Mouse (Mus musculus): Measurements from ENCODE around the gene Bbof1. TPM values are rescaled to one million over a fixed set of nuclear protein-coding genes. Genes with fewer than 3 reads are reported as not detected.

Bbof1 gene
- polyA plus RNA-seq, 1 experiment from 2014 or later = 1.9 TPM

- no peak overlapping the region for H3K4me2 ChIP-seq (replicated peaks; ENCODE audit: low read depth, low read length)
- H3K27ac ChIP-seq (ENCODE audit: low read depth, low read length) = no peak overlapping the region
- ATAC-seq (ENCODE audit: low FRiP score, low TSS enrichment) = no peak
- H3K4me3 ChIP-seq (ENCODE audit: low read length) = no peak overlapping the region
- no peaks in the 10 kb centered on the region for H3K27me3 ChIP-seq (ENCODE audit: control insufficient read depth, insufficient read depth, low read length)
- H3K9me3 ChIP-seq (ENCODE audit: control insufficient read depth, low read length) = no peaks in the 10 kb centered on the region
- WGBS = 84% methylated on average over 6 of the region's 6 CpGs
- H3K9ac ChIP-seq (ENCODE audit: low read depth, low read length) = no peak overlapping the region
- 0 out of 2 replicates have a peak, but pooled peaks cover 3% of the 10 kb centered on the region for H3K4me1 ChIP-seq (ENCODE audit: control insufficient read depth, insufficient read depth, low read length)
- H3K36me3 ChIP-seq (ENCODE audit: control insufficient read depth, insufficient read depth, low read length) = no peaks in the 10 kb centered on the region
Observed at GRCm38 (mm10) chr12:84448181-84448580, 39.3 kb downstream of the Bbof1 start.

GRCm38 (mm10) chr12:84449887-84450286 is 41.0 kb downstream of the Bbof1 start:
- 50% methylated on average over 10 of the region's 10 CpGs for WGBS
- Histone ChIP-seq H3K4me2 (replicated peaks; ENCODE audit: low read depth, low read length) (peak overlapping the region; percentile 70), H3K9ac (ENCODE audit: low read depth, low read length) (no peak overlapping the region; the same call in 1 of the 2 replicates), H3K27ac (ENCODE audit: low read depth, low read length) (no peak overlapping the region), H3K36me3 (ENCODE audit: control insufficient read depth, insufficient read depth, low read length) (no peaks in the 10 kb centered on the region), H3K4me1 (ENCODE audit: control insufficient read depth, insufficient read depth, low read length) (0 out of 2 replicates have a peak, but pooled peaks cover 3% of the 10 kb centered on the region), H3K27me3 (ENCODE audit: control insufficient read depth, insufficient read depth, low read length) (no peaks in the 10 kb centered on the region), H3K4me3 (ENCODE audit: low read length) (peak overlapping the region; percentile 65; the same call in 1 of the 2 replicates), H3K9me3 (ENCODE audit: control insufficient read depth, low read length) (no peaks in the 10 kb centered on the region)
- no peak for ATAC-seq (ENCODE audit: low FRiP score, low TSS enrichment)

- peak; percentile 5 for ATAC-seq (ENCODE audit: low FRiP score, low TSS enrichment)
Observed at GRCm38 (mm10) chr12:84450351-84450717, 41.5 kb downstream of the Bbof1 start.

GRCm38 (mm10) chr12:84450718-84451646 is 42.1 kb downstream of the Bbof1 start, which contains the start of the genes Aldh6a1 and Lin52:
Aldh6a1 (minus strand) TSS chr12:84451004.
Lin52 (plus strand) TSS chr12:84451422.
- H3K36me3 ChIP-seq (ENCODE audit: control insufficient read depth, insufficient read depth, low read length) = no peaks in the 10 kb centered on the region
- peak within 1 kb of the TSS; percentile 71 for H3K4me2 ChIP-seq (replicated peaks; ENCODE audit: low read depth, low read length)
- H3K4me1 ChIP-seq (ENCODE audit: control insufficient read depth, insufficient read depth, low read length) = 0 out of 2 replicates have a peak, but pooled peaks cover 3% of the 10 kb centered on the region
- no peaks in the 10 kb centered on the region for H3K9me3 ChIP-seq (ENCODE audit: control insufficient read depth, low read length)
- under 1% methylated on average over 49 of the region's 49 CpGs for WGBS
- peak within 1 kb of the TSS; percentile 33 for H3K27ac ChIP-seq (ENCODE audit: low read depth, low read length)
- H3K27me3 ChIP-seq (ENCODE audit: control insufficient read depth, insufficient read depth, low read length) = no peaks in the 10 kb centered on the region
- peak; percentile 99 for ATAC-seq (ENCODE audit: low FRiP score, low TSS enrichment)
- H3K9ac ChIP-seq (ENCODE audit: low read depth, low read length) = peak within 1 kb of the TSS; percentile 67
- peak within 1 kb of the TSS; percentile 65 for H3K4me3 ChIP-seq (ENCODE audit: low read length)

More at GRCm38 (mm10) chr12:84450351-84450717, 41.5 kb downstream of the Bbof1 start:
- H3K27me3 ChIP-seq (ENCODE audit: control insufficient read depth, insufficient read depth, low read length) = no peaks in the 10 kb centered on the region
- no peaks in the 10 kb centered on the region for H3K36me3 ChIP-seq (ENCODE audit: control insufficient read depth, insufficient read depth, low read length)
- H3K4me2 ChIP-seq (replicated peaks; ENCODE audit: low read depth, low read length) = peak overlapping the region; percentile 70
- no peaks in the 10 kb centered on the region for H3K9me3 ChIP-seq (ENCODE audit: control insufficient read depth, low read length)
- WGBS = 1% methylated on average over 6 of the region's 6 CpGs
- peak overlapping the region; percentile 65 for H3K4me3 ChIP-seq (ENCODE audit: low read length)
- peak overlapping the region; percentile 67 for H3K9ac ChIP-seq (ENCODE audit: low read depth, low read length)
- 0 out of 2 replicates have a peak, but pooled peaks cover 3% of the 10 kb centered on the region for H3K4me1 ChIP-seq (ENCODE audit: control insufficient read depth, insufficient read depth, low read length)
- H3K27ac ChIP-seq (ENCODE audit: low read depth, low read length) = peak overlapping the region; percentile 33

GRCm38 (mm10) chr12:84451801-84452200 is 42.9 kb downstream of the Bbof1 start:
- no peak for ATAC-seq (ENCODE audit: low FRiP score, low TSS enrichment)
- Histone ChIP-seq H3K4me2 (replicated peaks; ENCODE audit: low read depth, low read length) (peak overlapping the region; percentile 71), H3K9me3 (ENCODE audit: control insufficient read depth, low read length) (no peaks in the 10 kb centered on the region), H3K9ac (ENCODE audit: low read depth, low read length) (peak overlapping the region; percentile 53), H3K27me3 (ENCODE audit: control insufficient read depth, insufficient read depth, low read length) (no peaks in the 10 kb centered on the region), H3K27ac (ENCODE audit: low read depth, low read length) (0 out of 2 replicates have a peak overlapping the region, but pooled peaks have one; percentile 9), H3K36me3 (ENCODE audit: control insufficient read depth, insufficient read depth, low read length) (peaks cover under 1% of the 10 kb centered on the region), H3K4me1 (ENCODE audit: control insufficient read depth, insufficient read depth, low read length) (0 out of 2 replicates have a peak, but pooled peaks cover 3% of the 10 kb centered on the region), H3K4me3 (ENCODE audit: low read length) (peak overlapping the region; percentile 65)
- WGBS = under 1% methylated on average over 11 of the region's 11 CpGs

GRCm38 (mm10) chr12:84456911-84457310 is 48.0 kb downstream of the Bbof1 start:
- no peak overlapping the region for H3K4me3 ChIP-seq (ENCODE audit: low read length)
- ATAC-seq (ENCODE audit: low FRiP score, low TSS enrichment) = no peak
- H3K4me2 ChIP-seq (replicated peaks; ENCODE audit: low read depth, low read length) = no peak overlapping the region
- H3K9ac ChIP-seq (ENCODE audit: low read depth, low read length) = no peak overlapping the region
- H3K4me1 ChIP-seq (ENCODE audit: control insufficient read depth, insufficient read depth, low read length) = 0 out of 2 replicates have a peak, but pooled peaks cover 3% of the 10 kb centered on the region
- no peaks in the 10 kb centered on the region for H3K9me3 ChIP-seq (ENCODE audit: control insufficient read depth, low read length)
- H3K27ac ChIP-seq (ENCODE audit: low read depth, low read length) = no peak overlapping the region
- 91% methylated on average over 3 of the region's 3 CpGs for WGBS
- no peaks in the 10 kb centered on the region for H3K27me3 ChIP-seq (ENCODE audit: control insufficient read depth, insufficient read depth, low read length)
- H3K36me3 ChIP-seq (ENCODE audit: control insufficient read depth, insufficient read depth, low read length) = peaks cover 32% of the 10 kb centered on the region

GRCm38 (mm10) chr12:84459845-84460244 is 51.0 kb downstream of the Bbof1 start:
- Histone ChIP-seq H3K27ac (ENCODE audit: low read depth, low read length) (no peak overlapping the region), H3K27me3 (ENCODE audit: control insufficient read depth, insufficient read depth, low read length) (no peaks in the 10 kb centered on the region), H3K4me3 (ENCODE audit: low read length) (no peak overlapping the region), H3K4me2 (replicated peaks; ENCODE audit: low read depth, low read length) (no peak overlapping the region), H3K9me3 (ENCODE audit: control insufficient read depth, low read length) (no peaks in the 10 kb centered on the region), H3K36me3 (ENCODE audit: control insufficient read depth, insufficient read depth, low read length) (peaks cover 59% of the 10 kb centered on the region), H3K4me1 (ENCODE audit: control insufficient read depth, insufficient read depth, low read length) (no peaks in the 10 kb centered on the region), H3K9ac (ENCODE audit: low read depth, low read length) (no peak overlapping the region)
- no peak for ATAC-seq (ENCODE audit: low FRiP score, low TSS enrichment)
- WGBS = 66% methylated on average over 1 of the region's 1 CpGs

- peaks cover 60% of the 10 kb centered on the region for H3K36me3 ChIP-seq (ENCODE audit: control insufficient read depth, insufficient read depth, low read length)
- 88% methylated on average over 5 of the region's 5 CpGs for WGBS
Observed at GRCm38 (mm10) chr12:84461416-84461815, 52.5 kb downstream of the Bbof1 start.

GRCm38 (mm10) chr12:84462856-84463255 is 54.0 kb downstream of the Bbof1 start:
- H3K36me3 ChIP-seq (ENCODE audit: control insufficient read depth, insufficient read depth, low read length) = peaks cover 54% of the 10 kb centered on the region
- H3K27me3 ChIP-seq (ENCODE audit: control insufficient read depth, insufficient read depth, low read length) = no peaks in the 10 kb centered on the region
- no peak overlapping the region for H3K4me2 ChIP-seq (replicated peaks; ENCODE audit: low read depth, low read length)
- H3K9ac ChIP-seq (ENCODE audit: low read depth, low read length) = no peak overlapping the region
- H3K27ac ChIP-seq (ENCODE audit: low read depth, low read length) = no peak overlapping the region
- no peak overlapping the region for H3K4me3 ChIP-seq (ENCODE audit: low read length)
- H3K9me3 ChIP-seq (ENCODE audit: control insufficient read depth, low read length) = no peaks in the 10 kb centered on the region
- H3K4me1 ChIP-seq (ENCODE audit: control insufficient read depth, insufficient read depth, low read length) = no peaks in the 10 kb centered on the region
- WGBS = 96% methylated on average over 3 of the region's 3 CpGs
- no peak for ATAC-seq (ENCODE audit: low FRiP score, low TSS enrichment)

More at GRCm38 (mm10) chr12:84461416-84461815, 52.5 kb downstream of the Bbof1 start:
- no peaks in the 10 kb centered on the region for H3K4me1 ChIP-seq (ENCODE audit: control insufficient read depth, insufficient read depth, low read length)
- no peak for ATAC-seq (ENCODE audit: low FRiP score, low TSS enrichment)
- H3K4me2 ChIP-seq (replicated peaks; ENCODE audit: low read depth, low read length) = no peak overlapping the region
- H3K9me3 ChIP-seq (ENCODE audit: control insufficient read depth, low read length) = no peaks in the 10 kb centered on the region
- no peak overlapping the region for H3K27ac ChIP-seq (ENCODE audit: low read depth, low read length)
- no peaks in the 10 kb centered on the region for H3K27me3 ChIP-seq (ENCODE audit: control insufficient read depth, insufficient read depth, low read length)
- no peak overlapping the region for H3K4me3 ChIP-seq (ENCODE audit: low read length)
- no peak overlapping the region for H3K9ac ChIP-seq (ENCODE audit: low read depth, low read length)
